Mouse (Mus musculus) thymus, adult 2 months (tissue): ENCODE results near the gene Crybg1.

Experiments
- CTCF ChIP-seq: fragments of 200-500 bp; IDR thresholded peaks from 2 replicates; pipeline ENCODE4 v1.5.1; 2012; ENCODE audit warnings: mild to moderate bottlenecking, control low read depth, low read length, moderate library complexity, borderline replicate concordance; ENCODE audit not compliant: control insufficient read depth, poor library complexity, insufficient read depth; ENCODE audit errors: extremely low read depth
- POLR2A ChIP-seq: fragments of 200-500 bp; IDR thresholded peaks from 2 replicates; pipeline ENCODE4 v1.6.1; 2012; ENCODE audit warnings: mild to moderate bottlenecking, low read length, control low read depth, moderate library complexity; ENCODE audit not compliant: control insufficient read depth, poor library complexity, insufficient read depth; ENCODE audit errors: extremely low read depth

DNA sequence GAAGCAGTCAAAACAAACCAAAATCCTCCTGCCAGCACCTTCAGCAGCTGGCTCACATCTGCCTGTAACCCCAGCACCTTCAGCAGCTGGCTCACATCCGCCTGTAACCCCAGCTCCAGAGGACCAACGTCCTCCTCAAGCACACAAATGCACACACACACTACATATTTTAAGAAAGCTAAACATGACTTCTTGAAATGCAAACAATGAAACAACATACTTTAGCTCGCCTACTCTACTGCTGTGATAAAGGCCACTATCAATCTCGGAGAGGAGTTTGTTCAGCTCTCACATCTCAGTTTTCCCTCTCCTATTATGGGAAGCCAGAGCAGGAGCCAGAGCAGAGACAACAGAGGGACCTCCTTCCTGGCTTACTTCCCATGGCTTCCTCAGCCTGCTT is 34.0 kb downstream of the Crybg1 start:
- TF ChIP-seq CTCF (no peak), POLR2A (no peak)
